Mouse (Mus musculus): ENCODE measurements at regions not wholly inside any gene's neighbourhood (a gene's known extent, or its start where the extent isn't known, plus 50 kb on each side); places are given as distances from the start of the nearest gene placed in this dataset.

- no peak for DNase-seq
Observed at GRCm38 (mm10) chr16:76827674-76828441, 185.6 kb upstream of the Usp25 start.

GRCm38 (mm10) chr16:76821261-76821660 lies 192.2 kb upstream of the Usp25 start:
- DNase-seq: no peak

- peak; percentile 90 for DNase-seq
Observed at GRCm38 (mm10) chr16:76816056-76816885, 197.2 kb upstream of the Usp25 start.

GRCm38 (mm10) chr16:76803725-76804124 lies 209.8 kb upstream of the Usp25 start:
- peak; percentile 91 for DNase-seq

GRCm38 (mm10) chr16:76786405-76787155 lies 226.9 kb upstream of the Usp25 start:
- peak; percentile 99 for DNase-seq

GRCm38 (mm10) chr16:76782656-76783055 lies 230.8 kb upstream of the Usp25 start:
- DNase-seq: peak; percentile 97

- DNase-seq: peak; percentile 53
Observed at GRCm38 (mm10) chr16:76775790-76776189, 237.7 kb upstream of the Usp25 start.

GRCm38 (mm10) chr16:76774032-76774431 lies 239.5 kb upstream of the Usp25 start:
- no peak for DNase-seq

- DNase-seq: no peak
Observed at GRCm38 (mm10) chr16:76773466-76773865, 240.0 kb upstream of the Usp25 start.

- peak; percentile 77 for DNase-seq
Observed at GRCm38 (mm10) chr16:76768607-76769006, 244.9 kb upstream of the Usp25 start.

- peak; percentile 57 for DNase-seq
Observed at GRCm38 (mm10) chr16:76766636-76767035, 246.9 kb upstream of the Usp25 start.

GRCm38 (mm10) chr16:76765536-76765935 lies 248.0 kb upstream of the Usp25 start:
- DNase-seq: peak; percentile 72

GRCm38 (mm10) chr16:76764994-76765393 lies 248.5 kb upstream of the Usp25 start:
- DNase-seq: peak; percentile 51

- DNase-seq: peak; percentile 96
Observed at GRCm38 (mm10) chr16:76762619-76763283, 250.8 kb upstream of the Usp25 start.

- DNase-seq: peak; percentile 69
Observed at GRCm38 (mm10) chr16:76761848-76762247, 251.7 kb upstream of the Usp25 start.

GRCm38 (mm10) chr16:76761004-76761403 lies 252.5 kb upstream of the Usp25 start:
- no peak for DNase-seq

GRCm38 (mm10) chr16:76754871-76755270 lies 258.6 kb upstream of the Usp25 start:
- DNase-seq: peak; percentile 74

GRCm38 (mm10) chr16:76746385-76746784 lies 267.1 kb upstream of the Usp25 start:
- DNase-seq: no peak

GRCm38 (mm10) chr16:76741141-76741540 lies 272.4 kb upstream of the Usp25 start:
- DNase-seq: no peak

GRCm38 (mm10) chr16:76725991-76726390 lies 287.5 kb upstream of the Usp25 start:
- DNase-seq: no peak

GRCm38 (mm10) chr16:76725271-76725670 lies 288.2 kb upstream of the Usp25 start:
- no peak for DNase-seq

GRCm38 (mm10) chr16:76718809-76719208 lies 294.7 kb upstream of the Usp25 start:
- no peak for DNase-seq

GRCm38 (mm10) chr16:76718147-76718546 lies 295.4 kb upstream of the Usp25 start:
- no peak for DNase-seq

All from heart, adult 11 months (tissue).